Mouse (Mus musculus) limb, embryonic 15.5 days (tissue): Measurements from ENCODE around the gene Vmac. TPM values are rescaled to one million over a fixed set of nuclear protein-coding genes. Genes with fewer than 3 reads are reported as not detected.

Experiments
- ATAC-seq: fragments of 200-750 bp; cut with Nextera tagmentation; 2 replicates; pipeline ENCODE4 v1.8.0; 2017; ENCODE audit warnings: low read depth, moderate TSS enrichment; ENCODE audit not compliant: insufficient number of reproducible peaks, low FRiP score, low TSS enrichment
- H3K27ac ChIP-seq: fragments of 300-500 bp; sonication (generic); 2 replicates; pipeline ENCODE4 v1.5.1; 2015; ENCODE audit warnings: moderate library complexity, mild to moderate bottlenecking, inconsistent platforms
- H3K27me3 ChIP-seq: fragments of 300-500 bp; sonication (generic); 2 replicates; pipeline ENCODE4 v1.6.1; 2015; ENCODE audit warnings: inconsistent platforms
- H3K36me3 ChIP-seq: fragments of 300-500 bp; sonication (generic); 2 replicates; pipeline ENCODE4 v1.6.1; 2015; ENCODE audit warnings: inconsistent platforms
- H3K4me1 ChIP-seq: fragments of 300-500 bp; sonication (generic); 2 replicates; pipeline ENCODE4 v1.6.1; 2015; ENCODE audit warnings: inconsistent platforms
- H3K4me2 ChIP-seq: fragments of 300-500 bp; sonication (generic); 2 replicates; pipeline ENCODE4 v1.6.1; 2015; ENCODE audit warnings: mild to moderate bottlenecking, inconsistent platforms
- H3K4me3 ChIP-seq: fragments of 300-500 bp; sonication (generic); 2 replicates; pipeline ENCODE4 v1.5.1; 2015; ENCODE audit warnings: mild to moderate bottlenecking, inconsistent platforms
- H3K9ac ChIP-seq: fragments of 300-500 bp; sonication (generic); 2 replicates; pipeline ENCODE4 v1.6.1; 2015; ENCODE audit warnings: inconsistent platforms
- H3K9me3 ChIP-seq: fragments of 300-500 bp; sonication (generic); 2 replicates; pipeline ENCODE4 v1.6.1; 2016; ENCODE audit warnings: inconsistent platforms
- WGBS: fragments of 180-500 bp; shearing (Covaris S2); methylation state at CpG from one replicate; pipeline ENCODE4 v1.1.7; 2015; 5-methylcytosine and 5-hydroxymethylcytosine counted together
- polyA plus RNA-seq: library from polyadenylated mRNA; unstranded; fragments of >200 nt; fragmentation: Nextera tagmentation; extraction: Ambion mirVana; gene quantifications from 2 replicates; pipeline ENCODE4 v1.2.1, GENCODE M21; 2015

Gene Vmac
- polyA plus RNA-seq, 1 experiment from 2014 or later, result 18.1 TPM

DNA sequence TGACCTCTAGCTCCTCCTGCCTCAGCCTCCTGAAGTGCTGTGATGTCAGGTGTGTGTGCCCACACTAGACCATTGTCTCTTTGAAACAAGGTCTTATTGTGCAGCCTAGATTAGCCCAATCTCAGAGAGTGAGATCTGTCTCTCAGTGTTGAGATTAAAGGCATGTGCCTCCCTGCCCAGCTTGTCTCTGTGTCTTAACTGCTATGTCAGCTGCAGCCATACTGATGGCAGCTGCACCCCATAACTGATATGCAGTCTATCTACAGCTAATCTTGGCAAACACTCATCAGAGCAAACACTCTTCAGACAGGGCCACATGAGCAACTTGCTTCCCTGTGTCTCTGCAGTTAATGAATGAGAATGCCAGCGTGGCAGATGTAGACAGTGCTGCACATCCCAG is 11.3 kb downstream of the Vmac start:
- H3K9me3 ChIP-seq, result no peaks in the 10 kb centered on the region
- H3K4me2 ChIP-seq, result no peak overlapping the region
- WGBS, result 97% methylated on average over 1 of the region's 1 CpGs
- no peak overlapping the region for H3K4me3 ChIP-seq
- H3K27me3 ChIP-seq, result no peaks in the 10 kb centered on the region
- no peak overlapping the region for H3K27ac ChIP-seq
- H3K4me1 ChIP-seq, result 0 out of 2 replicates have a peak, but pooled peaks cover 3% of the 10 kb centered on the region
- no peak for ATAC-seq
- H3K9ac ChIP-seq, result no peak overlapping the region
- H3K36me3 ChIP-seq, result peaks cover 98% of the 10 kb centered on the region

- no peaks in the 10 kb centered on the region for H3K4me1 ChIP-seq
- 88% methylated on average over 4 of the region's 4 CpGs for WGBS
- peaks cover 98% of the 10 kb centered on the region for H3K36me3 ChIP-seq
- no peak overlapping the region for H3K27ac ChIP-seq
- H3K9ac ChIP-seq, result no peak overlapping the region
- no peak for ATAC-seq
- H3K4me3 ChIP-seq, result no peak overlapping the region
- no peak overlapping the region for H3K4me2 ChIP-seq
- no peaks in the 10 kb centered on the region for H3K27me3 ChIP-seq
- H3K9me3 ChIP-seq, result no peaks in the 10 kb centered on the region
These were observed 14.8 kb downstream of the Vmac start for GRCm38 (mm10) chr17:56703038-56703437.

- H3K4me2 ChIP-seq, result no peak overlapping the region
- H3K9me3 ChIP-seq, result no peaks in the 10 kb centered on the region
- H3K4me3 ChIP-seq, result no peak overlapping the region
- no peaks in the 10 kb centered on the region for H3K4me1 ChIP-seq
- no peak overlapping the region for H3K27ac ChIP-seq
- peaks cover 97% of the 10 kb centered on the region for H3K36me3 ChIP-seq
- H3K9ac ChIP-seq, result no peak overlapping the region
- H3K27me3 ChIP-seq, result no peaks in the 10 kb centered on the region
- 79% methylated on average over 2 of the region's 2 CpGs for WGBS
- no peak for ATAC-seq
These were observed 17.4 kb downstream of the Vmac start for GRCm38 (mm10) chr17:56700451-56700850.

- 36% methylated on average over 6 of the region's 6 CpGs for WGBS
- Histone ChIP-seq H3K4me1 (peaks cover 22% of the 10 kb centered on the region), H3K27me3 (no peaks in the 10 kb centered on the region), H3K9ac (no peak overlapping the region), H3K27ac (no peak overlapping the region), H3K4me2 (no peak overlapping the region), H3K9me3 (no peaks in the 10 kb centered on the region), H3K4me3 (no peak overlapping the region), H3K36me3 (peaks cover 80% of the 10 kb centered on the region)
- ATAC-seq, result no peak
These were observed 23.9 kb downstream of the Vmac start for GRCm38 (mm10) chr17:56693851-56694310.

DNA sequence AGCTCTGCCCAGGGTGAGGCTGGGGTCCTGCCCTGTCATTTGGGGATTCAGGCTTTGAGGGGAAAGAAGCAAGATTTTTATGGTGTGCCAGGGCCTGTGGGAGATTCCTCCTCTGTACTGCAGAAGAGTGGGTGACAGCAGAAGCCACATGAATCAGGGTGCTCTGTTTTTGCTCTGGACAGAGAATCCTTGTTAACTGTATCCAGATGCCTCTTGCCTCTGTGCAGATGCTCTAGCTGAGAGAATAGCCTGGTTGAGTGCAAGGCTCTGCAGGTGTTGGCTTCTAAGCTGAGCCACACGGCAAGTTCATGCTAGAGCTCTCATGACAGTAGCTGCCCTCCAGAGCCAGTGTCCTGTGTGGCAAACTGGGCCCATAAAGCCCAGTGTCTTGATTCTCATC is 24.4 kb downstream of the Vmac start:
- peaks cover 22% of the 10 kb centered on the region for H3K4me1 ChIP-seq
- H3K9ac ChIP-seq, result no peak overlapping the region
- no peak overlapping the region for H3K27ac ChIP-seq
- 26% methylated on average over 1 of the region's 1 CpGs for WGBS
- H3K4me3 ChIP-seq, result no peak overlapping the region
- no peaks in the 10 kb centered on the region for H3K27me3 ChIP-seq
- H3K9me3 ChIP-seq, result no peaks in the 10 kb centered on the region
- H3K36me3 ChIP-seq, result peaks cover 80% of the 10 kb centered on the region
- ATAC-seq, result no peak
- H3K4me2 ChIP-seq, result no peak overlapping the region

DNA sequence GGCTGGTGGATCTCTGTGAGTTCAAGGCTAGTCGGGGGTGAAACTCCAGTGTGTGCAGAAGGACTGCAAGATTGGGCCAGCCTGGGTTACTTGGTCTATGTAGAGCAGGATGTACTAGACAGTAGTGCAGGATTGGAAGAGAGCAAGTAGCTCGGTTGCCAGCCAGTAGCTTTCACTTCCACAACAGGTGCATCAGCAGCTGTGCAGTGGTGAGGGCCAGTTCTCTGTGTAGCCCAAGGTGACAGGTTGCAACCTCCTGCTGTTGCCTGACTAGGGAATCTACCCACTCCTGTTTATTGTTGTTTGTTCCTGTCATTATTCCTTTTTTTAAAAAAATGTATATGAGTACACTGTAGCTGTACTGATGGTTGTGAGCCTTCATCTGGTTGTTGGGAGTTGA is 29.1 kb downstream of the Vmac start:
- WGBS, result 87% methylated on average over 2 of the region's 2 CpGs
- Histone ChIP-seq H3K4me3 (no peak overlapping the region), H3K36me3 (peaks cover 74% of the 10 kb centered on the region), H3K9me3 (no peaks in the 10 kb centered on the region), H3K4me2 (no peak overlapping the region), H3K27ac (no peak overlapping the region), H3K9ac (no peak overlapping the region), H3K4me1 (peaks cover 17% of the 10 kb centered on the region), H3K27me3 (no peaks in the 10 kb centered on the region)
- ATAC-seq, result no peak

DNA sequence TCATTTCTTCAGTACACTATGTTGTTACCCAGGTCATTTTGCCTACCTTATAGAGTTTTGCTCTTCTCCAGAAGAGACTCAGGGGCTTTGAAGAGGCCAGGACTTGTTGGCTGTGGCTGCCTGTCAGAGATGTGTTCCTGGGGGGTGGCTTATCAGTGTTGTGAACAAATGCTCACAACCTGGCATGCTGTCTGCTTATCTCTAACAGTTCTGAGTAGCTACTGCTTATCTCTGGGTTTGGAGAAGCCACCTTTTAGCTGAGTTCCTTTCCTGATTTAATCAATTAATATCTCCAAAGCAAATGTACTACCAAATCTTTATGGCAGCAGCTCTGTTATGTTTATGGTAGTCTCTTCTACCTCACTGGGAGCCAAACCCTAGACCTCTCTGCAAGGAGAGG is 29.8 kb downstream of the Vmac start:
- Histone ChIP-seq H3K27me3 (no peaks in the 10 kb centered on the region), H3K9ac (no peak overlapping the region), H3K4me1 (peaks cover 11% of the 10 kb centered on the region; the same call in 1 of the 2 replicates), H3K9me3 (no peaks in the 10 kb centered on the region), H3K4me3 (no peak overlapping the region), H3K4me2 (no peak overlapping the region), H3K27ac (no peak overlapping the region), H3K36me3 (peaks cover 72% of the 10 kb centered on the region)
- ATAC-seq, result no peak

DNA sequence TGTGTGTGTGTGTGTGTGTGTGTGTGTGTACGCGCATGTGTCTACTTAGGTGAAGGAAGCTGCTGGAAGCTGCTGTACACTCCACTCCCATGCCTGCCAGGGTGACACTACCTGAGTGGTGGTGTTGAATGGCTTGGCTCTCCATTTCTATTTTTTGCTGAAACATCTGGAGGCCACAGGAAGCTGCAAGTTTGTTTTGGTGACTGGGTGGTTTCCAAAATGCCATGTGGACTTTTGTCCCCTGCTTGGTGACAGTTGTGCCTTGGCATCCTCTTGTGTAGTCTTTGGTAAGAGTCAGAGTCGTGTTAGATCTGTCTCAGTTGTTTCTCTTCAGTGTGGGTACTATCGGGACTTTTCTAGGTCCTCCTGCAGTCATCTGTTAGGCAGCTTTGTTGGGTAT is 31.0 kb downstream of the Vmac start:
- no peak overlapping the region for H3K9ac ChIP-seq
- no peak overlapping the region for H3K27ac ChIP-seq
- H3K4me2 ChIP-seq, result no peak overlapping the region
- no peak for ATAC-seq
- no peaks in the 10 kb centered on the region for H3K4me1 ChIP-seq
- peaks cover 72% of the 10 kb centered on the region for H3K36me3 ChIP-seq
- H3K27me3 ChIP-seq, result no peaks in the 10 kb centered on the region
- 91% methylated on average over 4 of the region's 4 CpGs for WGBS
- no peaks in the 10 kb centered on the region for H3K9me3 ChIP-seq
- no peak overlapping the region for H3K4me3 ChIP-seq

- H3K4me3 ChIP-seq, result no peak overlapping the region
- 0 out of 2 replicates have a peak, but pooled peaks cover 2% of the 10 kb centered on the region for H3K4me1 ChIP-seq
- WGBS, result 81% methylated on average over 2 of the region's 2 CpGs
- no peak for ATAC-seq
- H3K9me3 ChIP-seq, result no peaks in the 10 kb centered on the region
- H3K27me3 ChIP-seq, result no peaks in the 10 kb centered on the region
- no peak overlapping the region for H3K4me2 ChIP-seq
- H3K36me3 ChIP-seq, result peaks cover 77% of the 10 kb centered on the region
- H3K27ac ChIP-seq, result no peak overlapping the region
- H3K9ac ChIP-seq, result no peak overlapping the region
These were observed 33.2 kb downstream of the Vmac start for GRCm38 (mm10) chr17:56684649-56685048.

- H3K27me3 ChIP-seq, result no peaks in the 10 kb centered on the region
- no peak overlapping the region for H3K4me2 ChIP-seq
- ATAC-seq, result no peak
- 81% methylated on average over 5 of the region's 5 CpGs for WGBS
- no peak overlapping the region for H3K9ac ChIP-seq
- peaks cover 75% of the 10 kb centered on the region for H3K36me3 ChIP-seq
- H3K27ac ChIP-seq, result no peak overlapping the region
- no peaks in the 10 kb centered on the region for H3K9me3 ChIP-seq
- H3K4me3 ChIP-seq, result no peak overlapping the region
- H3K4me1 ChIP-seq, result 0 out of 2 replicates have a peak, but pooled peaks cover 2% of the 10 kb centered on the region
These were observed 34.2 kb downstream of the Vmac start for GRCm38 (mm10) chr17:56683546-56684140.

GRCm38 (mm10) chr17:56682880-56683279 is 34.9 kb downstream of the Vmac start:
- Histone ChIP-seq H3K9ac (no peak overlapping the region), H3K4me3 (no peak overlapping the region), H3K27ac (no peak overlapping the region), H3K36me3 (peaks cover 68% of the 10 kb centered on the region), H3K4me2 (no peak overlapping the region), H3K27me3 (no peaks in the 10 kb centered on the region), H3K4me1 (0 out of 2 replicates have a peak, but pooled peaks cover 2% of the 10 kb centered on the region), H3K9me3 (no peaks in the 10 kb centered on the region)
- WGBS, result 78% methylated on average over 3 of the region's 3 CpGs
- no peak for ATAC-seq

DNA sequence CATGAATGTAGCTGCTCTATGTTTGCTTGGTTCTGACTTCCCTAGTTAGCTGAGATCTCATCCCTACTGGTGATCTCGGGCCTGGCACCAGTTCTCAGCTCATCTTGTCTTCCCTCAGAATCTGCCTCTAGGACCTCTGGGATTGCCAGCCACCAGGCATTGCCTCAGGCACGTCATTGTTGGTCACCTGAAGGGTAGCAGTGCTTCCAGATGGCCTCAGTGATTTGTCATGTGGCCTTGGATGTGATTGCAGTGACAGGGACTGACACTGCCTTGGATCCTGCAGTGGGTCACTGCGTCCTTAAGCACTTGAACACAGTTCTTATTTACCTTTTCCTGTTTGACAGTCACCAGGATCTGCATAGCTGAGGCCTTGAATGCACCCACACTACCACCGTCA is 36.0 kb downstream of the Vmac start:
- 73% methylated on average over 4 of the region's 4 CpGs for WGBS
- Histone ChIP-seq H3K4me3 (no peak overlapping the region), H3K27me3 (no peaks in the 10 kb centered on the region), H3K9me3 (no peaks in the 10 kb centered on the region), H3K4me1 (0 out of 2 replicates have a peak, but pooled peaks cover 7% of the 10 kb centered on the region), H3K4me2 (no peak overlapping the region), H3K9ac (no peak overlapping the region), H3K36me3 (peaks cover 68% of the 10 kb centered on the region), H3K27ac (no peak overlapping the region)
- ATAC-seq, result no peak
